Mouse (Mus musculus) stomach, postnatal 0 days (tissue): Measurements from ENCODE around the gene Dusp22.

Experiments
- CTCF ChIP-seq: IDR thresholded peaks from 2 replicates; pipeline ENCODE4 v1.5.1; 2016; ENCODE audit warnings: antibody characterized with exemption, low read depth, mild to moderate bottlenecking, moderate library complexity
- EP300 ChIP-seq: optimal IDR thresholded peaks from 2 replicates; pipeline ENCODE3; 2016; ENCODE audit warnings: antibody characterized with exemption

GRCm38 (mm10) chr13:30755577-30755976, 95.8 kb downstream of the Dusp22 start:
- no peak for TF ChIP-seq CTCF
- TF ChIP-seq EP300: no peak
